Mouse (Mus musculus) erythroblast, embryonic 14.5 days (primary cell): ENCODE measurements around the gene 4833420G17Rik.

ENCODE experiments used
- GATA1 ChIP-seq: IDR thresholded peaks from 2 replicates; pipeline ENCODE4 v1.6.1; 2012; ENCODE audit warnings: low read length, inconsistent platforms, mixed read lengths
- TAL1 ChIP-seq: IDR thresholded peaks from 3 replicates; pipeline ENCODE4 v1.6.1; 2012; ENCODE audit warnings: low read length, inconsistent platforms, mixed read lengths

DNA sequence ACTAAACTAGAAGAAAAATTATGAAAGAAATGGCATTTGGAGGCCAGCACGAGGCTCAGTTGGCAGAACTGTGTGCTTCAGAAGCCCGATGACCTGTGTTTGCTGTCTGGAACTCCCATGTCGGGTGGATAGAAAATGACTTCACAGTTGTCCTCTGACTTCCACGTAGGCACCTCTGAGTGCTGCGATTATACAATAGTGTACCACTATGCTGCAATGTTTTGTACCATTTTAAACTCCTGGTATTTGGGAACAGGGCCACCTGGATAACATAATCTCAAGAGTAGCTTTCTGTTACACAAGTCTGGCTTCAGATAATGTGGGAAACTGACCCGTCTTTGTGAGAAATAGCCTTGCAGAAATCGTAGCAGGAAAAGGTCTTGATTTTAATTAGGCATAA, 6.2 kb upstream of the 4833420G17Rik start:
- TF ChIP-seq GATA1 (no peak), TAL1 (no peak)
